Mouse (Mus musculus) cerebellum, adult 2 months (tissue): ENCODE measurements around the gene Rer1.

ENCODE experiments used
- CTCF ChIP-seq: fragments of 200-500 bp; IDR thresholded peaks from 2 replicates; pipeline ENCODE4 v1.5.1; 2011; ENCODE audit warnings: low read depth, mild to moderate bottlenecking, control low read depth, low read length, moderate library complexity, borderline replicate concordance; ENCODE audit not compliant: insufficient read depth
- POLR2A ChIP-seq: fragments of 200-500 bp; IDR thresholded peaks from 2 replicates; pipeline ENCODE4 v1.6.1; 2011; ENCODE audit warnings: low read length, control low read depth, borderline replicate concordance; ENCODE audit not compliant: insufficient read depth

GRCm38 (mm10) chr4:155118278-155118677, 32.1 kb upstream of the Rer1 start:
- TF ChIP-seq POLR2A = no peak
- TF ChIP-seq CTCF = no peak
